Mouse (Mus musculus): ENCODE measurements around the gene Gm9999. TPM values are rescaled to one million over a fixed set of nuclear protein-coding genes. Genes with fewer than 3 reads are reported as not detected.
"Not testable (repeated sequence)": the region's sequence is repeated elsewhere in the genome, so short reads cannot be mapped to it uniquely, and the experiment has no call there.

Gm9999 gene
- polyA plus RNA-seq, 1 experiment, result not detected

- no peak for TF ChIP-seq POLR2A (IDR thresholded peaks at IDR 0.05; ENCODE audit: low read depth, low read length)
- peak; percentile 78 for TF ChIP-seq CTCF (IDR thresholded peaks at IDR 0.05; ENCODE audit: borderline replicate concordance, insufficient read depth, low read length)
- no peak overlapping the region for H3K4me3 ChIP-seq (ENCODE audit: insufficient read depth, low read length)
Measured at GRCm38 (mm10) chr7:47023530-47023929, 40.1 kb downstream of the Gm9999 start.

GRCm38 (mm10) chr7:47024454-47024853 lies 41.1 kb downstream of the Gm9999 start:
- no peak overlapping the region for H3K4me3 ChIP-seq (ENCODE audit: insufficient read depth, low read length)
- TF ChIP-seq POLR2A (IDR thresholded peaks at IDR 0.05; ENCODE audit: low read depth, low read length) (no peak), CTCF (IDR thresholded peaks at IDR 0.05; ENCODE audit: borderline replicate concordance, insufficient read depth, low read length) (no peak)
- H3K27ac ChIP-seq (ENCODE audit: insufficient read depth, low read length), result no peak overlapping the region
- H3K4me1 ChIP-seq (ENCODE audit: control insufficient read depth, insufficient read depth, low read length), result peaks cover 6% of the 10 kb centered on the region

More at GRCm38 (mm10) chr7:47023530-47023929, 40.1 kb downstream of the Gm9999 start:
- peaks cover 6% of the 10 kb centered on the region for H3K4me1 ChIP-seq (ENCODE audit: control insufficient read depth, insufficient read depth, low read length)
- no peak overlapping the region for H3K27ac ChIP-seq (ENCODE audit: insufficient read depth, low read length)

DNA sequence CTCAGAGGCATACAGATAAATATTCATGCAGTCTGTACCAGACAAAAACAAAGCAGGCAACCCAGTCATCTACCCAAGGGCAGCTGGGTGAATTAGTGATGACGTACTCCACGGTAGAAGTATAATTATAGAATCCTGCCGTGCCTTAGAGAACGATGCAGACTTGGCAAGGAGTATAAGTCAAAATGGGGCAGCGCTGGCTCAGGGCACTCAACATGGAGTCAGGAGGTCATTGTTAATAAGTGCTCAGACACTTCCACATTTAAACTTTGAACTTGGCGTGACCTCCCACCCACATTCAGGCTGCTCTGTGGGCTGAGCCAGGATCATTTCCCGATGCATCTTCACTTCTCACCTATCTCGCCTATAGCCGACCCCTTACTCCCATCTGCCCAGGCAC lies 42.0 kb downstream of the Gm9999 start:
- Histone ChIP-seq H3K4me3 (ENCODE audit: insufficient read depth, low read length) (no peak overlapping the region), H3K4me1 (ENCODE audit: control insufficient read depth, insufficient read depth, low read length) (peaks cover 5% of the 10 kb centered on the region), H3K27ac (ENCODE audit: insufficient read depth, low read length) (no peak overlapping the region)
- TF ChIP-seq CTCF (IDR thresholded peaks at IDR 0.05; ENCODE audit: borderline replicate concordance, insufficient read depth, low read length), result no peak
- TF ChIP-seq POLR2A (IDR thresholded peaks at IDR 0.05; ENCODE audit: low read depth, low read length), result no peak

DNA sequence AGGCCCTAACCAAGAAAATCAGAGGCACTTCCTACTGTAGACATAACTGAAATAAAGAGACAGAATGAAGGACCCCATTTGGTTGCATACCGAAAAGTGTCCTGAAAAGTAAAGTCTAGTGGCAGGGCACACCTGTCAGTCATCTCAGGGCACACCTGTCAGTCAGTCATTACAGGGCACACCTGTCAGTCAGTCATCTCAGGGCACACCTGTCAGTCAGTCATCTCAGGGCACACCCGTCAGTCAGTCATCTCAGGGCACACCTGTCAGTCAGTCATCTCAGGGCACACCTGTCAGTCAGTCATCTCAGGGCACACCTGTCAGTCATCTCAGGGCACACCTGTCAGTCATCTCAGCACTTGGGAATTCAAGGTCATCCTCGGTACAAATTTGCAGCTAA lies 43.5 kb downstream of the Gm9999 start:
- not testable (repeated sequence) for H3K4me1 ChIP-seq (ENCODE audit: control insufficient read depth, insufficient read depth, low read length); H3K4me3 ChIP-seq (ENCODE audit: insufficient read depth, low read length); H3K27ac ChIP-seq (ENCODE audit: insufficient read depth, low read length)

DNA sequence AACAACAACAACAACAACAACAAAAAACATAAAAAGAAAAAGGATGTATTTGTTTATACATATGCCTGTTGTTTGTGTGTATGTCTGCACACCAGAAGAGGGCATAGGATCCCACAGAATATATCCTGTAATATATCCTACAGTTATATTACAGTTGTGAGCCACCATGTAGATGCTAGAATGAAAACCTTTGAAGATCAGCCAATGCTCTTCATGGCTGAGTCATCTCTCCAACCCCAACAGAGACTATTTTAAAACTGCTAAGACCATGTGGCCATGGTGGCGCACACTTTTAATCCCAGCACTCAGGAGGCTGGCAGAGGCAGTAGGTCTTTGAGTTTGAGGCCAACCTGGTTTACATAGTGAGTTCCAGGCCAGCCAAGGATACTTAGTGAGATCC lies 44.1 kb downstream of the Gm9999 start:
- TF ChIP-seq CTCF (IDR thresholded peaks at IDR 0.05; ENCODE audit: borderline replicate concordance, insufficient read depth, low read length), result no peak
- no peak for TF ChIP-seq POLR2A (IDR thresholded peaks at IDR 0.05; ENCODE audit: low read depth, low read length)
- no peak overlapping the region for H3K27ac ChIP-seq (ENCODE audit: insufficient read depth, low read length)
- peaks cover 8% of the 10 kb centered on the region for H3K4me1 ChIP-seq (ENCODE audit: control insufficient read depth, insufficient read depth, low read length)
- no peak overlapping the region for H3K4me3 ChIP-seq (ENCODE audit: insufficient read depth, low read length)

DNA sequence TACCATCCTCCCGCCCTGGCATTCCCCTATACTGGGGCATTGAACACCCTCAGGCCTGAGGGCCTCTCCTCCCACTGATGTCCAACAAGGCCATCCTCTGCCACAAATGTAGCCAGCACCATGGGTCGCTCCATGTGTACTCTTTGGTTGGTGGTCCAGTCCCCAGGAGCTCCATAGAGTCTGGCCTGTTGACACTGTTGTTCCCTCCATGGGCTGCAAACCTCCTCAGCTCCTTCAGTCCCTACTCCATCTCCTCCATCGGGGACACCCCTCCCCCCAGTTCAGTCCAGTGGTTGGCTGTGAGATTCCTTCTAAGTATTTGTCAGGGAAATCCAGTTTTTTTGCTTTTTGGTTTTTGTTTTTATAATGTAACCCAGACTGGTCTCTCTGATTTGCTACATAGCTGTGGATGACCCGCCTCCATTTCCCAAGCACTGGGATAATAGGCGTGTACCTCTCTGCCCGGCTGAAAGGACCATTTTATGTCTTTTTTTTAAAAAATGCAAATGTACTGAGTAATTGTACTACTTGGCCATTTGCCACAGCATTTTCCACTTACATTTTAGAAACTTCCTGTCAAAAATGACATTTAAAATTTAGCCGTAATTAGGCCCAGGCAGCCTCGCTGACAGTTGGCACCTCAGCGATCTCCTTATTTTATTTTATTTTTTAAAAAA lies 47.3 kb downstream of the Gm9999 start:
- TF ChIP-seq CTCF (IDR thresholded peaks at IDR 0.05; ENCODE audit: borderline replicate concordance, insufficient read depth, low read length), result no peak
- TF ChIP-seq POLR2A (IDR thresholded peaks at IDR 0.05; ENCODE audit: low read depth, low read length), result no peak
- peak overlapping the region; percentile 82 for H3K27ac ChIP-seq (ENCODE audit: insufficient read depth, low read length)
- no peak overlapping the region for H3K4me3 ChIP-seq (ENCODE audit: insufficient read depth, low read length)
- H3K4me1 ChIP-seq (ENCODE audit: control insufficient read depth, insufficient read depth, low read length), result peaks cover 6% of the 10 kb centered on the region

DNA sequence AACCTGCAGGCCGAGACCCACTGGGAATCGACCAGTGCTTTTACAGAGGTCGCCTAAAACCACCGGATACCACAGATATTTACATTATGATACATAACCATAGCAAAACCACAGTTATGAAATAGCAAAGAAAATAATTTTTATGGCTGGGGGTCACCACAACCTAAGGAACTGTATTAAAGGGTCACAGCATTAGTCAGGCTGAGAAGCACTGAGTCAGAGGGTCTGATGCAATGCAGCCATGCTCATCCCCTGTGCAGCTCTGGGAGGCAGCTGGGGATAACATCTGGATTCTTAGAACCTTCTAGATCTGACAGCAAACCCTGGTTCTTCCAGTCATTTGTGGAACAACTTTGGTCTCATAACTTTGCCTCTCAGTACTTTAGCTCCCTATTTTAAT lies 48.0 kb downstream of the Gm9999 start:
- peak overlapping the region; percentile 94 for H3K27ac ChIP-seq (ENCODE audit: insufficient read depth, low read length)
- TF ChIP-seq POLR2A (IDR thresholded peaks at IDR 0.05; ENCODE audit: low read depth, low read length) (no peak), CTCF (IDR thresholded peaks at IDR 0.05; ENCODE audit: borderline replicate concordance, insufficient read depth, low read length) (no peak)
- H3K4me1 ChIP-seq (ENCODE audit: control insufficient read depth, insufficient read depth, low read length), result peaks cover 6% of the 10 kb centered on the region
- H3K4me3 ChIP-seq (ENCODE audit: insufficient read depth, low read length), result no peak overlapping the region

DNA sequence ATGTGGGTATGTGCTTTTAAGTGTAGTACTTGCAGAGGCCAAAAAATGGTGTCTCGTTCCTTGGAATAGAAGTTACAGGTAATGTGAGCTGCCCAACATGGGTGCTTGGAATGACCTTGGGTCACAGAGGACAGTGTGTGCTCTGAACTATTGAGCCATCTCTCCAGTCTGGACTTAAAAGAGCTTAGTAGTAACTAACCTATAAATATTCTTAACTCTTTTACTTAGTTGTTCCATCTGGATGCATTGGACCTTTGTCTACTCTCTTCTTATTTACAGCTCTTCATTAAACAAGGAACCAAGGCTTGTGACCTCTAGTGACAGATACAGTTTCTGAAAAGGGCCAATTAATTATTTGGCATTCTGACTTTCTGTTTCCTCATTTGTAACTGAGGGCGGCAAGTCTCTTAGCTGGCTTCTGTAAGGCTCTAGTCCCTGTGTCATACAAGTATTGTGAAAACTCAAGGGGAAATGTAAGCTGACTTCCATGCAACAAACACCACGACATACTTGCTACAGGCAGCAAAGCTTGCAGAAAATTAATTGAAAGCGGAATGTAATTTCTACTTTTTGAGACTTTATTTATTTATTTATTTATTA lies 51.5 kb downstream of the Gm9999 start:
- no peak overlapping the region for H3K4me3 ChIP-seq (ENCODE audit: insufficient read depth, low read length)
- TF ChIP-seq POLR2A (IDR thresholded peaks at IDR 0.05; ENCODE audit: low read depth, low read length), result no peak
- TF ChIP-seq CTCF (IDR thresholded peaks at IDR 0.05; ENCODE audit: borderline replicate concordance, insufficient read depth, low read length), result no peak
- H3K27ac ChIP-seq (ENCODE audit: insufficient read depth, low read length), result no peak overlapping the region
- H3K4me1 ChIP-seq (ENCODE audit: control insufficient read depth, insufficient read depth, low read length), result peaks cover 6% of the 10 kb centered on the region

GRCm38 (mm10) chr7:47035426-47035825 lies 52.0 kb downstream of the Gm9999 start:
- H3K4me1 ChIP-seq (ENCODE audit: control insufficient read depth, insufficient read depth, low read length), result peaks cover 4% of the 10 kb centered on the region
- H3K4me3 ChIP-seq (ENCODE audit: insufficient read depth, low read length), result no peak overlapping the region
- H3K27ac ChIP-seq (ENCODE audit: insufficient read depth, low read length), result no peak overlapping the region
- TF ChIP-seq CTCF (IDR thresholded peaks at IDR 0.05; ENCODE audit: borderline replicate concordance, insufficient read depth, low read length) (no peak), POLR2A (IDR thresholded peaks at IDR 0.05; ENCODE audit: low read depth, low read length) (no peak)

Other genes starting within 250 kb of the Gm9999 start
- gene Saa1, start 240.6 kb upstream of the Gm9999 start, polyA plus RNA-seq (2011; ENCODE audit: insufficient read length, low read depth, missing spikeins), result not detected in 2 replicates
- not detected in 2 replicates for gene Saa2, start 231.8 kb upstream of the Gm9999 start, polyA plus RNA-seq (2011; ENCODE audit: insufficient read length, low read depth, missing spikeins)
- 25.9 and 26.9 TPM in 2 replicates for gene Hps5, start 187.5 kb upstream of the Gm9999 start, polyA plus RNA-seq (2011; ENCODE audit: insufficient read length, low read depth, missing spikeins)
- 73.1 and 90.6 TPM in 2 replicates for gene Gtf2h1, start 187.5 kb upstream of the Gm9999 start, polyA plus RNA-seq (2011; ENCODE audit: insufficient read length, low read depth, missing spikeins)
- 671 and 785 TPM in 2 replicates for gene Ldha, start 142.1 kb upstream of the Gm9999 start, polyA plus RNA-seq (2011; ENCODE audit: insufficient read length, low read depth, missing spikeins)
- not detected in 2 replicates for gene Ldhc, start 122.4 kb upstream of the Gm9999 start, polyA plus RNA-seq (2011; ENCODE audit: insufficient read length, low read depth, missing spikeins)
- 140 and 175 TPM in 2 replicates for gene Tsg101, start 63.6 kb upstream of the Gm9999 start, polyA plus RNA-seq (2011; ENCODE audit: insufficient read length, low read depth, missing spikeins)
- 23.6 and 24.8 TPM in 2 replicates for gene Uevld, start 25.1 kb upstream of the Gm9999 start, polyA plus RNA-seq (2011; ENCODE audit: insufficient read length, low read depth, missing spikeins)
- gene Spty2d1, start 24.8 kb downstream of the Gm9999 start, polyA plus RNA-seq (2011; ENCODE audit: insufficient read length, low read depth, missing spikeins), result 21.0 and 23.3 TPM in 2 replicates
- 13.2 and 19.5 TPM in 2 replicates for gene Tmem86a, start 67.0 kb downstream of the Gm9999 start, polyA plus RNA-seq (2011; ENCODE audit: insufficient read length, low read depth, missing spikeins)
- gene Ptpn5, start 150.1 kb downstream of the Gm9999 start, polyA plus RNA-seq (2011; ENCODE audit: insufficient read length, low read depth, missing spikeins), result not detected in 2 replicates
- not detected in 2 replicates for gene Mrgpra6, start 221.3 kb downstream of the Gm9999 start, polyA plus RNA-seq (2011; ENCODE audit: insufficient read length, low read depth, missing spikeins)

All from embryonic fibroblast, embryonic 13.5 days (primary cell).